Mouse (Mus musculus) liver, embryonic 13.5 days (tissue): Measurements from ENCODE around the gene Bbs1. TPM values are rescaled to one million over a fixed set of nuclear protein-coding genes. Genes with fewer than 3 reads are reported as not detected.
A peak's percentile ranks its signal among the peaks of the same experiment; 100 is the strongest.

Experiments
- ATAC-seq: fragments of 200-750 bp; cut with Nextera tagmentation; 2 replicates; pipeline ENCODE4 v1.8.0; 2017; ENCODE audit warnings: low read depth, mild to moderate bottlenecking, moderate number of reproducible peaks, moderate library complexity
- DNase-seq: peaks from one replicate; pipeline ENCODE4 v3.0.0; 2022
- H3K27ac ChIP-seq: fragments of 300-500 bp; sonication (generic); 2 replicates; pipeline ENCODE4 v1.5.1; 2015; ENCODE audit warnings: moderate library complexity, mild to moderate bottlenecking, inconsistent platforms
- H3K27me3 ChIP-seq: fragments of 300-500 bp; sonication (generic); 2 replicates; pipeline ENCODE4 v1.6.1; 2015; ENCODE audit warnings: mild to moderate bottlenecking, inconsistent platforms
- H3K36me3 ChIP-seq: fragments of 300-500 bp; sonication (generic); 2 replicates; pipeline ENCODE4 v1.6.1; 2015; ENCODE audit warnings: mild to moderate bottlenecking, inconsistent platforms
- H3K4me1 ChIP-seq: fragments of 300-500 bp; sonication (generic); replicated peaks from 2 replicates; pipeline ENCODE4 v1.6.1; 2015; ENCODE audit warnings: inconsistent platforms
- H3K4me2 ChIP-seq: fragments of 300-500 bp; sonication (generic); 2 replicates; pipeline ENCODE4 v1.6.1; 2015; ENCODE audit warnings: inconsistent platforms, mild to moderate bottlenecking, moderate library complexity
- H3K4me3 ChIP-seq: fragments of 300-500 bp; sonication (generic); replicated peaks from 2 replicates; pipeline ENCODE4 v1.5.1; 2015; ENCODE audit warnings: mild to moderate bottlenecking, inconsistent platforms
- H3K9ac ChIP-seq: fragments of 300-500 bp; sonication (generic); 2 replicates; pipeline ENCODE4 v1.6.1; 2015; ENCODE audit warnings: mild to moderate bottlenecking, inconsistent platforms
- H3K9me3 ChIP-seq: fragments of 300-500 bp; sonication (generic); replicated peaks from 2 replicates; pipeline ENCODE4 v1.6.1; 2016; ENCODE audit warnings: inconsistent platforms
- WGBS: fragments of 180-500 bp; shearing (Covaris S2); methylation state at CpG from one replicate; pipeline ENCODE4 v1.1.7; 2015; ENCODE audit not compliant: insufficient replicate concordance; 5-methylcytosine and 5-hydroxymethylcytosine counted together
- polyA plus RNA-seq: library from polyadenylated mRNA; unstranded; fragments of >200 nt; fragmentation: Nextera tagmentation; extraction: Ambion mirVana; gene quantifications from 2 replicates; pipeline ENCODE4 v1.2.1, GENCODE M21; 2015

The Bbs1 gene
- polyA plus RNA-seq, 1 experiment from 2014 or later, result 0.80 TPM

- ATAC-seq (no peak), DNase-seq (no peak)
- H3K4me3 ChIP-seq, result no peak overlapping the region
- no peak overlapping the region for H3K4me2 ChIP-seq
- H3K27me3 ChIP-seq, result no peaks in the 10 kb centered on the region
- no peaks in the 10 kb centered on the region for H3K9me3 ChIP-seq
- H3K27ac ChIP-seq, result no peak overlapping the region
- 75% methylated on average over 6 of the region's 6 CpGs for WGBS
- peaks cover 95% of the 10 kb centered on the region for H3K36me3 ChIP-seq
- no peak overlapping the region for H3K9ac ChIP-seq
- H3K4me1 ChIP-seq, result no peaks in the 10 kb centered on the region
Observed at GRCm38 (mm10) chr19:4919652-4920051, 13.2 kb upstream of the Bbs1 start.

- ATAC-seq, result no peak
- DNase-seq, result no peak
- Histone ChIP-seq H3K4me3 (no peak overlapping the region), H3K27ac (no peak overlapping the region), H3K9me3 (no peaks in the 10 kb centered on the region), H3K4me1 (peaks cover 7% of the 10 kb centered on the region), H3K4me2 (no peak overlapping the region), H3K36me3 (peaks cover 91% of the 10 kb centered on the region), H3K9ac (no peak overlapping the region), H3K27me3 (no peaks in the 10 kb centered on the region)
- 84% methylated on average over 10 of the region's 10 CpGs for WGBS
Observed at GRCm38 (mm10) chr19:4916827-4917226, 10.4 kb upstream of the Bbs1 start.

DNA sequence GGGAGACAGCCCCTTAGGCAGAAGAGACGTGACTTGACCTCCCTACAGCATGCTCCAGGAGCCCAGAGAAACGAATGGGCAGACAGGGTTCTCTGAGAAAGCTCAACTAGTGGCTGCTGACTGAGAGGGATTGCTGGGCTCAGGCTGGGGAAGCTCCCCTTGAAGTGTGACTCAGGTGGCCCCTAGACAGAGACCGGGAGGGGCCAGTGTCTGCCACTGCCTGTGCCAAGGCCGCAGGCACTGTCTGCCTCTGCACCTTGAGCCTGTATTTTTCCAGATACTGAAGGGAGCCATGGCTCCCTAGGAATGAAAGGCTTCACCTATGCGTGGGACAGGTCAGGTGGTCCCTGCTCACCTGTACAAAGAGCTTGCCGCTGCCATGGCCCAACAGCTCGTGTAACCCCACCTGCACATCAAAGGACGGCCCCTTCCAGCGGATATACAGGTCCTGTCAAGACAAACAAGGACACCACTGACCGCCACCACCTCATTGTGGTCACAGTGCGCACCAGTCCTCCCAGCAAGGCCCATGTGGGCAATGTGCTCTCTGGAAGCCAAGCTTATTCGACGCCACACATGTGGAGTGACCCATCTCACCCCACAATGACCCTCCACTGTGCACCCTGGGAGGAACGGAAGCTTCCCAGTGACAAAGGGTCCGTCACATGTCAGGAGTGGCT is 9.6 kb upstream of the Bbs1 start:
- DNase-seq (no peak), ATAC-seq (no peak)
- peaks cover 91% of the 10 kb centered on the region for H3K36me3 ChIP-seq
- H3K27me3 ChIP-seq, result no peaks in the 10 kb centered on the region
- no peaks in the 10 kb centered on the region for H3K9me3 ChIP-seq
- no peak overlapping the region for H3K4me3 ChIP-seq
- no peak overlapping the region for H3K4me2 ChIP-seq
- H3K4me1 ChIP-seq, result peaks cover 7% of the 10 kb centered on the region
- H3K27ac ChIP-seq, result no peak overlapping the region
- 86% methylated on average over 15 of the region's 15 CpGs for WGBS
- H3K9ac ChIP-seq, result no peak overlapping the region

- Histone ChIP-seq H3K4me1 (peaks cover 12% of the 10 kb centered on the region), H3K9ac (no peak overlapping the region), H3K9me3 (no peaks in the 10 kb centered on the region), H3K4me2 (no peak overlapping the region), H3K27ac (no peak overlapping the region), H3K27me3 (no peaks in the 10 kb centered on the region), H3K4me3 (no peak overlapping the region), H3K36me3 (peaks cover 57% of the 10 kb centered on the region)
- no peak for DNase-seq
- WGBS, result 78% methylated on average over 7 of the region's 7 CpGs
- no peak for ATAC-seq
Observed at GRCm38 (mm10) chr19:4909376-4909775, 2.9 kb upstream of the Bbs1 start.

DNA sequence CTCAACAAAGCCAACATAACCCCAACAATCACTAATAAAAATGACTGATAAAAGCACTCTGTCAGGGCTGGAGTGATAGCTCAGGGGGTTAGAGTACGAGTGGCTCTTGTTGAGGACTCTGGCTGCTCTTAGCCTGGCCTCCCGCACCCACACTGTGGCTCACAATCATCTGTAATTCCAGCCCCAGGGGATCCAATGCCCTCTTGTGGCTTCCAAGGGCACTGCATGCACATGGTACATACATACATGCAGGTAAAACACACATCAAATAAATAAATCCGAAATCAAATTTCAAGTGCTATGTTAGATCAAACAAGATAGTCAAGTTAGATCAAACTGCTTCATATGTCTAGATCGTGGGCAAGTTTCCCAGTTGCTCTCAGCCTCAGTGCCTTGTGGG is 1.7 kb upstream of the Bbs1 start:
- ATAC-seq (no peak), DNase-seq (peak; percentile 35)
- Histone ChIP-seq H3K9ac (no peak overlapping the region), H3K9me3 (no peaks in the 10 kb centered on the region), H3K4me2 (no peak overlapping the region), H3K4me1 (peaks cover 9% of the 10 kb centered on the region), H3K4me3 (no peak overlapping the region), H3K36me3 (peaks cover 45% of the 10 kb centered on the region), H3K27me3 (no peaks in the 10 kb centered on the region), H3K27ac (no peak overlapping the region)
- WGBS, result 75% methylated on average over 4 of the region's 4 CpGs

GRCm38 (mm10) chr19:4899888-4900287 is 6.5 kb downstream of the Bbs1 start:
- no peaks in the 10 kb centered on the region for H3K36me3 ChIP-seq
- no peak for ATAC-seq
- no peak for DNase-seq
- no peak overlapping the region for H3K4me3 ChIP-seq
- no peaks in the 10 kb centered on the region for H3K9me3 ChIP-seq
- no peaks in the 10 kb centered on the region for H3K4me1 ChIP-seq
- H3K4me2 ChIP-seq, result no peak overlapping the region
- no peaks in the 10 kb centered on the region for H3K27me3 ChIP-seq
- H3K27ac ChIP-seq, result no peak overlapping the region
- 45% methylated on average over 3 of the region's 3 CpGs for WGBS
- H3K9ac ChIP-seq, result no peak overlapping the region

DNA sequence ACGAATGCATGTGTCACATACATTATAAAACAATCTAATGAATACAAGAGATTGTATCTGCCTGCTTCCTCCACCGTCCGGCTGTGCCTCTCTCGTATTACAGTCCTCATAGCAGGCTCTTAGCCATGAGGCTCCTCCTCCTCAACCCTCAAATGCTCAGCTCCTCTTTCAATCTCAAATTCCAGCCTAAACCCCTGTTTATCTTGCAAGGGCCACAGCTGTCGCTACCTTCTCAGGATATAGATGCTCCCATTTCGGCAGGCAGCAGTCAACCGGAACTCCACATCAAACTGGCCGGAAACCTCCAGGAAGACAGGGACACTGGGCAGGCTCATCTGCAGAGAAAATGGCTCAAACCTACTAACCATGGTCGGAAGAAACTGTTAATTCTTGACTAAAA is 7.5 kb downstream of the Bbs1 start:
- no peak overlapping the region for H3K4me2 ChIP-seq
- 59% methylated on average over 9 of the region's 9 CpGs for WGBS
- H3K36me3 ChIP-seq, result no peaks in the 10 kb centered on the region
- no peak overlapping the region for H3K9ac ChIP-seq
- ATAC-seq, result no peak
- H3K4me1 ChIP-seq, result no peaks in the 10 kb centered on the region; the same call in 1 of the 2 replicates
- no peak overlapping the region for H3K27ac ChIP-seq
- no peak overlapping the region for H3K4me3 ChIP-seq
- H3K9me3 ChIP-seq, result no peaks in the 10 kb centered on the region
- H3K27me3 ChIP-seq, result no peaks in the 10 kb centered on the region
- DNase-seq, result no peak

DNA sequence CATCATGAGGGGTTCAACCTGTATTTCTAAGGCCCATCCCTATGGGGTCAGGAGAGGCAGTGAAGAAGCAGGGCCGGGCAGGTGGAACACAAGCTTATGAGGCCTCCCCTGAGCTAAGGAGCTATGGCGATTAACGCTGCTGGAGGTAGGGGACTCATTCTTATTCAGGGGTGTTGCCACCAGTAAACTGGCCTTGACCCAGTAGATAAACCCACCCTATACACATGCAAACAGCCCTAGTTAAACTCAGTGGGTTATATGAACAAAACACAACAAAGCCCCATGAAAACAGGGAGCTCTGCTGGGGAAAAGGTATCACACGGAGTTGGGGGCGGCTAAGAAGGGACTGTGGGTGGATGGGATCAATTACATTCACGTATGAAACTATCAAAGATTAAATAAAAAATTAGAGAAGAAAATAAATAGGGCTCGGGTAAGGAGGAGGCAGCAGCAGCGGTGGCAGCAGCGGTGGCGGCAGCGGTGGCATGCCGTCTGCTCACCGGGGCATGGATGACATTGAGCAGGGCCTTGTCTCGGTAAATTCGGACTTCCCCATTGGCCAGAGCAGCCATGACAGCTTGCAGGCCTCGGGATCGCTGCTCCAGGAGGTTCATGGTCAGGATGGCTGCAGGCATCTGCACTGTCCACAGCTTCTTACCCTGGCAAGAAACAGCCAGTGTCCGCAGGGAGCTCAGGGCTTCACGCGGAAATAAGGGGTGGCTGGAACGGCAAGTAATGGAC is 9.5 kb downstream of the Bbs1 start:
- H3K4me2 ChIP-seq, result no peak overlapping the region
- H3K27ac ChIP-seq, result no peak overlapping the region
- no peaks in the 10 kb centered on the region for H3K27me3 ChIP-seq
- WGBS, result 66% methylated on average over 21 of the region's 21 CpGs
- no peaks in the 10 kb centered on the region for H3K36me3 ChIP-seq
- DNase-seq, result no peak
- peaks cover 15% of the 10 kb centered on the region for H3K4me1 ChIP-seq
- H3K9me3 ChIP-seq, result no peaks in the 10 kb centered on the region
- no peak for ATAC-seq
- no peak overlapping the region for H3K9ac ChIP-seq
- H3K4me3 ChIP-seq, result no peak overlapping the region

GRCm38 (mm10) chr19:4891798-4892197 is 14.6 kb downstream of the Bbs1 start:
- Histone ChIP-seq H3K9me3 (no peaks in the 10 kb centered on the region), H3K4me2 (peak overlapping the region; percentile 38), H3K4me1 (peaks cover 32% of the 10 kb centered on the region), H3K27me3 (no peaks in the 10 kb centered on the region), H3K4me3 (peak overlapping the region; percentile 16), H3K9ac (peak overlapping the region; percentile 57), H3K36me3 (no peaks in the 10 kb centered on the region), H3K27ac (peak overlapping the region; percentile 88)
- ATAC-seq (peak; percentile 97), DNase-seq (peak; percentile 75)
- WGBS, result 20% methylated on average over 3 of the region's 3 CpGs

DNA sequence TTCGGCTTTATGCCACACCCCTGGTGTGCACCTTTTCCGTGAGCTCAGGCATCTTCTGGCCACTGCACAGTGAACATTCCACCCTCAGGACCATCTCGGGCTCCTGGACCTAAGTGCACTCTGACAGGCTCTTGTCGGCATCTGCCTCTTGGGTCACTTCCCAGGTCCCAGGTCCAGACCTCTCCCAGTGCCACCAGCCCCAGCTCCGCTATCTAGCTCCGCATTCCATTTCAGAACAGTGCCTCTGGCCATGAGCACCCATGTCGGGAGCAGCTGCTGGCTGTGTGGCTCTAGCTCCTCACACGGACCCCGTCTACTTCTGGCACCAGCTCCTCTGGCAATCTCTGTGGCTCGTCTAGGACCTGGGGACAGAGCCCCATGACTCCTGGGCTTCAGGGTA is 16.6 kb downstream of the Bbs1 start:
- H3K4me2 ChIP-seq, result no peak overlapping the region
- no peaks in the 10 kb centered on the region for H3K9me3 ChIP-seq
- no peak for ATAC-seq
- peaks cover 34% of the 10 kb centered on the region for H3K4me1 ChIP-seq
- WGBS, result 76% methylated on average over 10 of the region's 10 CpGs
- 0 out of 2 replicates have a peak overlapping the region, but pooled peaks have one; percentile 10 for H3K27ac ChIP-seq
- no peaks in the 10 kb centered on the region for H3K27me3 ChIP-seq
- H3K4me3 ChIP-seq, result no peak overlapping the region
- no peak for DNase-seq
- no peak overlapping the region for H3K9ac ChIP-seq
- H3K36me3 ChIP-seq, result peaks cover 2% of the 10 kb centered on the region; the same call in 1 of the 2 replicates

GRCm38 (mm10) chr19:4883961-4884360 is 22.5 kb downstream of the Bbs1 start:
- Histone ChIP-seq H3K27ac (peak overlapping the region; percentile 78), H3K4me2 (peak overlapping the region; percentile 36), H3K36me3 (peaks cover 43% of the 10 kb centered on the region), H3K4me3 (no peak overlapping the region), H3K27me3 (no peaks in the 10 kb centered on the region), H3K9ac (peak overlapping the region; percentile 37), H3K4me1 (peaks cover 58% of the 10 kb centered on the region), H3K9me3 (no peaks in the 10 kb centered on the region)
- ATAC-seq (peak; percentile 93), DNase-seq (peak; percentile 61)
- WGBS, result 52% methylated on average over 4 of the region's 4 CpGs

- Histone ChIP-seq H3K27ac (peak overlapping the region; percentile 88), H3K4me2 (peak overlapping the region; percentile 79), H3K36me3 (peaks cover 36% of the 10 kb centered on the region), H3K27me3 (peaks cover 16% of the 10 kb centered on the region), H3K9ac (peak overlapping the region; percentile 96), H3K9me3 (no peaks in the 10 kb centered on the region), H3K4me1 (peaks cover 69% of the 10 kb centered on the region), H3K4me3 (peak overlapping the region; percentile 96)
- DNase-seq (no peak), ATAC-seq (no peak)
- 41% methylated on average over 10 of the region's 10 CpGs for WGBS
Observed at GRCm38 (mm10) chr19:4879324-4879703, 27.1 kb downstream of the Bbs1 start.
